Mouse (Mus musculus): Measurements from ENCODE around the gene Ifnar1. TPM values are rescaled to one million over a fixed set of nuclear protein-coding genes. Genes with fewer than 3 reads are reported as not detected.

Gene Ifnar1
- polyA plus RNA-seq, 1 experiment from 2014 or later = 51.9 TPM

GRCm38 (mm10) chr16:91551081-91551524 is 66.1 kb downstream of the Ifnar1 start:
- 67% methylated on average over 10 of the region's 10 CpGs for WGBS
- Histone ChIP-seq H3K4me2 (ENCODE audit: low read length) (no peak overlapping the region), H3K9me3 (ENCODE audit: control insufficient read depth, low read length) (no peaks in the 10 kb centered on the region)

GRCm38 (mm10) chr16:91552072-91552471 is 67.0 kb downstream of the Ifnar1 start:
- Histone ChIP-seq H3K9me3 (ENCODE audit: control insufficient read depth, low read length) (no peaks in the 10 kb centered on the region), H3K36me3 (ENCODE audit: control insufficient read depth, insufficient read depth, low read length) (0 out of 2 replicates have a peak, but pooled peaks cover 9% of the 10 kb centered on the region), H3K4me1 (replicated peaks; ENCODE audit: control insufficient read depth, insufficient read depth, low read length) (peaks cover 26% of the 10 kb centered on the region), H3K4me3 (ENCODE audit: low read depth, low read length) (no peak overlapping the region), H3K27ac (ENCODE audit: low read depth) (0 out of 2 replicates have a peak overlapping the region, but pooled peaks have one; percentile 39), H3K4me2 (ENCODE audit: low read length) (no peak overlapping the region), H3K27me3 (replicated peaks; ENCODE audit: control insufficient read depth, insufficient read depth, low read length) (no peaks in the 10 kb centered on the region), H3K9ac (ENCODE audit: low read length) (no peak overlapping the region)
- DNase-seq (ENCODE audit: low spot score) = no peak
- WGBS = 42% methylated on average over 9 of the region's 9 CpGs
- no peak for ATAC-seq (replicated peaks; ENCODE audit: low FRiP score, low TSS enrichment, low read depth)

More at GRCm38 (mm10) chr16:91551081-91551524, 66.1 kb downstream of the Ifnar1 start:
- H3K27me3 ChIP-seq (replicated peaks; ENCODE audit: control insufficient read depth, insufficient read depth, low read length) = no peaks in the 10 kb centered on the region
- peak overlapping the region; percentile 38; the same call in 1 of the 2 replicates for H3K27ac ChIP-seq (ENCODE audit: low read depth)
- H3K4me1 ChIP-seq (replicated peaks; ENCODE audit: control insufficient read depth, insufficient read depth, low read length) = peaks cover 26% of the 10 kb centered on the region
- peak; percentile 53 for ATAC-seq (replicated peaks; ENCODE audit: low FRiP score, low TSS enrichment, low read depth)
- 0 out of 2 replicates have a peak, but pooled peaks cover 9% of the 10 kb centered on the region for H3K36me3 ChIP-seq (ENCODE audit: control insufficient read depth, insufficient read depth, low read length)
- no peak overlapping the region for H3K4me3 ChIP-seq (ENCODE audit: low read depth, low read length)
- DNase-seq (ENCODE audit: low spot score) = no peak
- H3K9ac ChIP-seq (ENCODE audit: low read length) = no peak overlapping the region

GRCm38 (mm10) chr16:91553625-91554024 is 68.6 kb downstream of the Ifnar1 start:
- H3K27ac ChIP-seq (ENCODE audit: low read depth) = no peak overlapping the region
- H3K36me3 ChIP-seq (ENCODE audit: control insufficient read depth, insufficient read depth, low read length) = peaks cover 19% of the 10 kb centered on the region
- no peaks in the 10 kb centered on the region for H3K9me3 ChIP-seq (ENCODE audit: control insufficient read depth, low read length)
- H3K4me1 ChIP-seq (replicated peaks; ENCODE audit: control insufficient read depth, insufficient read depth, low read length) = peaks cover 18% of the 10 kb centered on the region
- no peak for ATAC-seq (replicated peaks; ENCODE audit: low FRiP score, low TSS enrichment, low read depth)
- H3K4me3 ChIP-seq (ENCODE audit: low read depth, low read length) = no peak overlapping the region
- 34% methylated on average over 12 of the region's 12 CpGs for WGBS
- no peak overlapping the region for H3K4me2 ChIP-seq (ENCODE audit: low read length)
- no peaks in the 10 kb centered on the region for H3K27me3 ChIP-seq (replicated peaks; ENCODE audit: control insufficient read depth, insufficient read depth, low read length)
- no peak for DNase-seq (ENCODE audit: low spot score)
- H3K9ac ChIP-seq (ENCODE audit: low read length) = no peak overlapping the region

GRCm38 (mm10) chr16:91555017-91555605 is 70.1 kb downstream of the Ifnar1 start:
- Histone ChIP-seq H3K27ac (ENCODE audit: low read depth) (no peak overlapping the region), H3K27me3 (replicated peaks; ENCODE audit: control insufficient read depth, insufficient read depth, low read length) (no peaks in the 10 kb centered on the region), H3K4me3 (ENCODE audit: low read depth, low read length) (no peak overlapping the region), H3K4me2 (ENCODE audit: low read length) (no peak overlapping the region), H3K4me1 (replicated peaks; ENCODE audit: control insufficient read depth, insufficient read depth, low read length) (peaks cover 12% of the 10 kb centered on the region), H3K9me3 (ENCODE audit: control insufficient read depth, low read length) (no peaks in the 10 kb centered on the region), H3K9ac (ENCODE audit: low read length) (no peak overlapping the region), H3K36me3 (ENCODE audit: control insufficient read depth, insufficient read depth, low read length) (peaks cover 32% of the 10 kb centered on the region)
- ATAC-seq (replicated peaks; ENCODE audit: low FRiP score, low TSS enrichment, low read depth) (peak; percentile 23; the same call in 1 of the 2 replicates), DNase-seq (ENCODE audit: low spot score) (no peak)
- 73% methylated on average over 8 of the region's 8 CpGs for WGBS

- H3K27me3 ChIP-seq (replicated peaks; ENCODE audit: control insufficient read depth, insufficient read depth, low read length) = no peaks in the 10 kb centered on the region
- no peak overlapping the region for H3K4me2 ChIP-seq (ENCODE audit: low read length)
- DNase-seq (ENCODE audit: low spot score) = no peak
- no peak overlapping the region for H3K9ac ChIP-seq (ENCODE audit: low read length)
- peaks cover 36% of the 10 kb centered on the region for H3K36me3 ChIP-seq (ENCODE audit: control insufficient read depth, insufficient read depth, low read length)
- WGBS = 76% methylated on average over 15 of the region's 15 CpGs
- H3K4me3 ChIP-seq (ENCODE audit: low read depth, low read length) = no peak overlapping the region
- H3K4me1 ChIP-seq (replicated peaks; ENCODE audit: control insufficient read depth, insufficient read depth, low read length) = peaks cover 12% of the 10 kb centered on the region
- H3K27ac ChIP-seq (ENCODE audit: low read depth) = no peak overlapping the region
- H3K9me3 ChIP-seq (ENCODE audit: control insufficient read depth, low read length) = no peaks in the 10 kb centered on the region
- no peak for ATAC-seq (replicated peaks; ENCODE audit: low FRiP score, low TSS enrichment, low read depth)
Measured at GRCm38 (mm10) chr16:91556659-91557058, 71.6 kb downstream of the Ifnar1 start.

Small RNA genes lying within 50 kb of the gene (microRNA-seq; reads per million reads assigned to microRNA genes)
- not detected for gene Mir6367

Other genes with a start within 250 kb of the Ifnar1 start
- gene Olig1, start 215.5 kb upstream of the Ifnar1 start, polyA plus RNA-seq (2014; fragmentation: Nextera tagmentation; extraction: Ambion mirVana) = 0.14 TPM in 1 of 2 replicates, not detected in the other
- gene Ifnar2, start 112.5 kb upstream of the Ifnar1 start, polyA plus RNA-seq (2014; fragmentation: Nextera tagmentation; extraction: Ambion mirVana) = 41.1 and 44.0 TPM in 2 replicates
- gene Gm21970, start 93.5 kb upstream of the Ifnar1 start, polyA plus RNA-seq (2014; fragmentation: Nextera tagmentation; extraction: Ambion mirVana) = 0.45 TPM in 1 of 2 replicates, not detected in the other
- gene Il10rb, start 79.1 kb upstream of the Ifnar1 start, polyA plus RNA-seq (2014; fragmentation: Nextera tagmentation; extraction: Ambion mirVana) = 35.4 and 36.8 TPM in 2 replicates
- gene Ifngr2, start 61.8 kb downstream of the Ifnar1 start, polyA plus RNA-seq (2014; fragmentation: Nextera tagmentation; extraction: Ambion mirVana) = 65.3 and 68.4 TPM in 2 replicates
- gene Tmem50b, start 112.6 kb downstream of the Ifnar1 start, polyA plus RNA-seq (2014; fragmentation: Nextera tagmentation; extraction: Ambion mirVana) = 29.1 and 31.1 TPM in 2 replicates
- gene Dnajc28, start 133.8 kb downstream of the Ifnar1 start, polyA plus RNA-seq (2014; fragmentation: Nextera tagmentation; extraction: Ambion mirVana) = 2.4 and 2.8 TPM in 2 replicates
- gene Gart, start 161.7 kb downstream of the Ifnar1 start, polyA plus RNA-seq (2014; fragmentation: Nextera tagmentation; extraction: Ambion mirVana) = 125 and 137 TPM in 2 replicates
- 138 and 146 TPM in 2 replicates for gene Son, start 162.3 kb downstream of the Ifnar1 start, polyA plus RNA-seq (2014; fragmentation: Nextera tagmentation; extraction: Ambion mirVana)
- 24.3 and 24.7 TPM in 2 replicates for gene Donson, start 203.5 kb downstream of the Ifnar1 start, polyA plus RNA-seq (2014; fragmentation: Nextera tagmentation; extraction: Ambion mirVana)
- 69.4 and 73.3 TPM in 2 replicates for gene Cryzl1, start 243.7 kb downstream of the Ifnar1 start, polyA plus RNA-seq (2014; fragmentation: Nextera tagmentation; extraction: Ambion mirVana)
- gene Itsn1, start 244.0 kb downstream of the Ifnar1 start, polyA plus RNA-seq (2014; fragmentation: Nextera tagmentation; extraction: Ambion mirVana) = 22.5 and 22.7 TPM in 2 replicates